Mouse (Mus musculus): ENCODE measurements around the gene Ints2. TPM values are rescaled to one million over a fixed set of nuclear protein-coding genes. Genes with fewer than 3 reads are reported as not detected.
A peak's percentile ranks its signal among the peaks of the same experiment; 100 is the strongest.

Gene Ints2
- total and polyA plus RNA-seq, 2 experiments from 2014 or later, result 4.1 to 11.8 TPM

GRCm38 (mm10) chr11:86257054-86257453 is 321 bp downstream of the Ints2 start:
- ATAC-seq (ENCODE audit: insufficient read depth, low read depth), result no peak
- H3K9ac ChIP-seq (replicated peaks; ENCODE audit: low read depth, low read length), result peak overlapping the region; percentile 73
- peak; percentile 10 for DNase-seq (ENCODE audit: low spot score)

GRCm38 (mm10) chr11:86253342-86253741 is 4.0 kb downstream of the Ints2 start:
- no peak for ATAC-seq (ENCODE audit: insufficient read depth, low read depth)
- DNase-seq (ENCODE audit: low spot score), result no peak
- H3K27ac ChIP-seq (ENCODE audit: low read depth), result no peak overlapping the region
- H3K4me3 ChIP-seq (ENCODE audit: low read depth, low read length), result no peak overlapping the region
- no peaks in the 10 kb centered on the region for H3K27me3 ChIP-seq (ENCODE audit: control insufficient read depth, insufficient read depth, low read length)
- WGBS, result 35% methylated on average over 1 of the region's 1 CpGs
- H3K9me3 ChIP-seq (replicated peaks; ENCODE audit: control insufficient read depth, low read length), result no peaks in the 10 kb centered on the region
- TF ChIP-seq EP300 (IDR thresholded peaks at IDR 0.05; ENCODE audit: low read depth) (no peak), CTCF (IDR thresholded peaks at IDR 0.05; ENCODE audit: low read depth) (no peak)
- no peak overlapping the region for H3K9ac ChIP-seq (replicated peaks; ENCODE audit: low read depth, low read length)
- H3K4me2 ChIP-seq (ENCODE audit: low read depth, low read length), result no peak overlapping the region
- H3K4me1 ChIP-seq (ENCODE audit: control insufficient read depth, insufficient read depth), result no peaks in the 10 kb centered on the region
- peaks cover 31% of the 10 kb centered on the region for H3K36me3 ChIP-seq (replicated peaks; ENCODE audit: control insufficient read depth, insufficient read depth, low read length)

More at GRCm38 (mm10) chr11:86257054-86257453, 321 bp downstream of the Ints2 start:
- H3K4me3 ChIP-seq (ENCODE audit: low read depth, low read length), result peak overlapping the region; percentile 61
- H3K27ac ChIP-seq (ENCODE audit: low read depth), result peak overlapping the region; percentile 33
- H3K4me1 ChIP-seq (ENCODE audit: control insufficient read depth, insufficient read depth), result no peaks in the 10 kb centered on the region
- no peak for TF ChIP-seq EP300 (IDR thresholded peaks at IDR 0.05; ENCODE audit: low read depth)
- TF ChIP-seq CTCF (IDR thresholded peaks at IDR 0.05; ENCODE audit: low read depth), result no peak
- H3K36me3 ChIP-seq (replicated peaks; ENCODE audit: control insufficient read depth, insufficient read depth, low read length), result peaks cover 3% of the 10 kb centered on the region; the same call in 1 of the 2 replicates
- 1% methylated on average over 22 of the region's 22 CpGs for WGBS
- H3K4me2 ChIP-seq (ENCODE audit: low read depth, low read length), result peak overlapping the region; percentile 76
- no peaks in the 10 kb centered on the region for H3K9me3 ChIP-seq (replicated peaks; ENCODE audit: control insufficient read depth, low read length)
- H3K27me3 ChIP-seq (ENCODE audit: control insufficient read depth, insufficient read depth, low read length), result no peaks in the 10 kb centered on the region

- DNase-seq (ENCODE audit: low spot score), result no peak
- peaks cover 59% of the 10 kb centered on the region for H3K36me3 ChIP-seq (replicated peaks; ENCODE audit: control insufficient read depth, insufficient read depth, low read length)
- no peak overlapping the region for H3K9ac ChIP-seq (replicated peaks; ENCODE audit: low read depth, low read length)
- no peak for TF ChIP-seq CTCF (IDR thresholded peaks at IDR 0.05; ENCODE audit: low read depth)
- no peak for TF ChIP-seq EP300 (IDR thresholded peaks at IDR 0.05; ENCODE audit: low read depth)
- no peak for ATAC-seq (ENCODE audit: insufficient read depth, low read depth)
- H3K27ac ChIP-seq (ENCODE audit: low read depth), result no peak overlapping the region
- H3K4me1 ChIP-seq (ENCODE audit: control insufficient read depth, insufficient read depth), result no peaks in the 10 kb centered on the region
- 89% methylated on average over 4 of the region's 4 CpGs for WGBS
- no peak overlapping the region for H3K4me2 ChIP-seq (ENCODE audit: low read depth, low read length)
- H3K4me3 ChIP-seq (ENCODE audit: low read depth, low read length), result no peak overlapping the region
- H3K9me3 ChIP-seq (replicated peaks; ENCODE audit: control insufficient read depth, low read length), result no peaks in the 10 kb centered on the region
- H3K27me3 ChIP-seq (ENCODE audit: control insufficient read depth, insufficient read depth, low read length), result no peaks in the 10 kb centered on the region
Measured at GRCm38 (mm10) chr11:86232446-86232845, 24.9 kb downstream of the Ints2 start.

GRCm38 (mm10) chr11:86231781-86232350 is 25.5 kb downstream of the Ints2 start:
- 95% methylated on average over 13 of the region's 13 CpGs for WGBS
- Histone ChIP-seq H3K36me3 (replicated peaks; ENCODE audit: control insufficient read depth, insufficient read depth, low read length) (peaks cover 61% of the 10 kb centered on the region), H3K27ac (ENCODE audit: low read depth) (no peak overlapping the region), H3K4me1 (ENCODE audit: control insufficient read depth, insufficient read depth) (no peaks in the 10 kb centered on the region), H3K4me2 (ENCODE audit: low read depth, low read length) (no peak overlapping the region), H3K4me3 (ENCODE audit: low read depth, low read length) (no peak overlapping the region), H3K9me3 (replicated peaks; ENCODE audit: control insufficient read depth, low read length) (no peaks in the 10 kb centered on the region), H3K9ac (replicated peaks; ENCODE audit: low read depth, low read length) (no peak overlapping the region), H3K27me3 (ENCODE audit: control insufficient read depth, insufficient read depth, low read length) (no peaks in the 10 kb centered on the region)
- no peak for TF ChIP-seq CTCF (IDR thresholded peaks at IDR 0.05; ENCODE audit: low read depth)
- TF ChIP-seq EP300 (IDR thresholded peaks at IDR 0.05; ENCODE audit: low read depth), result no peak
- DNase-seq (ENCODE audit: low spot score), result no peak
- no peak for ATAC-seq (ENCODE audit: insufficient read depth, low read depth)

- no peaks in the 10 kb centered on the region for H3K27me3 ChIP-seq (ENCODE audit: control insufficient read depth, insufficient read depth, low read length)
- no peaks in the 10 kb centered on the region for H3K9me3 ChIP-seq (replicated peaks; ENCODE audit: control insufficient read depth, low read length)
- peaks cover 49% of the 10 kb centered on the region for H3K36me3 ChIP-seq (replicated peaks; ENCODE audit: control insufficient read depth, insufficient read depth, low read length)
- no peak for ATAC-seq (ENCODE audit: insufficient read depth, low read depth)
- DNase-seq (ENCODE audit: low spot score), result no peak
- no peak overlapping the region for H3K4me2 ChIP-seq (ENCODE audit: low read depth, low read length)
- 84% methylated on average over 8 of the region's 8 CpGs for WGBS
- no peaks in the 10 kb centered on the region for H3K4me1 ChIP-seq (ENCODE audit: control insufficient read depth, insufficient read depth)
- no peak overlapping the region for H3K9ac ChIP-seq (replicated peaks; ENCODE audit: low read depth, low read length)
- no peak overlapping the region for H3K4me3 ChIP-seq (ENCODE audit: low read depth, low read length)
- TF ChIP-seq EP300 (IDR thresholded peaks at IDR 0.05; ENCODE audit: low read depth) (no peak), CTCF (IDR thresholded peaks at IDR 0.05; ENCODE audit: low read depth) (no peak)
- H3K27ac ChIP-seq (ENCODE audit: low read depth), result no peak overlapping the region
Measured at GRCm38 (mm10) chr11:86226646-86227180, 30.7 kb downstream of the Ints2 start.

GRCm38 (mm10) chr11:86225761-86226160 is 31.6 kb downstream of the Ints2 start:
- H3K27ac ChIP-seq (ENCODE audit: low read depth), result no peak overlapping the region
- H3K4me1 ChIP-seq (ENCODE audit: control insufficient read depth, insufficient read depth), result no peaks in the 10 kb centered on the region
- H3K4me2 ChIP-seq (ENCODE audit: low read depth, low read length), result no peak overlapping the region
- no peak overlapping the region for H3K9ac ChIP-seq (replicated peaks; ENCODE audit: low read depth, low read length)
- DNase-seq (ENCODE audit: low spot score), result no peak
- H3K36me3 ChIP-seq (replicated peaks; ENCODE audit: control insufficient read depth, insufficient read depth, low read length), result peaks cover 43% of the 10 kb centered on the region
- no peaks in the 10 kb centered on the region for H3K9me3 ChIP-seq (replicated peaks; ENCODE audit: control insufficient read depth, low read length)
- no peak overlapping the region for H3K4me3 ChIP-seq (ENCODE audit: low read depth, low read length)
- H3K27me3 ChIP-seq (ENCODE audit: control insufficient read depth, insufficient read depth, low read length), result no peaks in the 10 kb centered on the region
- TF ChIP-seq CTCF (IDR thresholded peaks at IDR 0.05; ENCODE audit: low read depth) (no peak), EP300 (IDR thresholded peaks at IDR 0.05; ENCODE audit: low read depth) (no peak)
- WGBS, result 87% methylated on average over 4 of the region's 4 CpGs
- no peak for ATAC-seq (ENCODE audit: insufficient read depth, low read depth)
